Mouse (Mus musculus) adrenal gland, adult 18-20 months (tissue): Measurements from ENCODE around the gene Xylt1. TPM values are rescaled to one million over a fixed set of nuclear protein-coding genes. Genes with fewer than 3 reads are reported as not detected.
A peak's percentile ranks its signal among the peaks of the same experiment; 100 is the strongest.

Source experiments
- DNase-seq, 2 experiments: peaks; one replicate each; pipeline ENCODE4 v3.0.0; 2021 to 2022; ENCODE audit warnings: low spot score in 2 of 2
- total RNA-seq, 2 experiments: library from RNA; stranded (reverse); gene quantifications; 1 replicate in 1 of 2; 2 replicates in 1 of 2; pipeline ENCODE4 v1.2.3; 2021

Gene Xylt1
- total RNA-seq, 2 experiments from 2014 or later = 6.0 to 6.2 TPM

GRCm38 (mm10) chr7:117672121-117672591 lies 291.4 kb downstream of the Xylt1 start:
- no peak for DNase-seq

- DNase-seq = no peak
These were observed 305.6 kb downstream of the Xylt1 start for GRCm38 (mm10) chr7:117686120-117686996.

GRCm38 (mm10) chr7:117686997-117687302 lies 306.2 kb downstream of the Xylt1 start:
- no peak for DNase-seq

GRCm38 (mm10) chr7:117695612-117696011 lies 314.8 kb downstream of the Xylt1 start:
- DNase-seq = peak; percentile 7 to 26

DNA sequence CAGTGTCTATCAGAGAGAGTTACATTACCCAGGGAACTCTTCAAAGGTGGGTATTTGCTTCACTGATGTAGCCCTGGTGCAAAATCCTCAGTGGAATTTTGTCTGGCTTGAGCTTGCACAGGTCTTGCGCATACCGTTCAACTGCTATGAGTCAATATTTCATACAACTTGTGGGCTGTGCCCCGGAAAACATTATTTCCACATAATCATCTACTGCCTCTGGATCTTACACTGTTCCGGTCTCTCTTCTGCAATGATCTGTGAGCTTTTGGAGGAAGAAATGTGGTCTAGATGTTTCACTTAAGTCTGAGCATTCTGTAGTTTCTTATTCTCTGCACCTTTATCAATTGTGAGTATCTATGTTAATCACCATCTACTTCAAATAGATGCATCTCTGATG lies 316.9 kb downstream of the Xylt1 start:
- DNase-seq = no peak

DNA sequence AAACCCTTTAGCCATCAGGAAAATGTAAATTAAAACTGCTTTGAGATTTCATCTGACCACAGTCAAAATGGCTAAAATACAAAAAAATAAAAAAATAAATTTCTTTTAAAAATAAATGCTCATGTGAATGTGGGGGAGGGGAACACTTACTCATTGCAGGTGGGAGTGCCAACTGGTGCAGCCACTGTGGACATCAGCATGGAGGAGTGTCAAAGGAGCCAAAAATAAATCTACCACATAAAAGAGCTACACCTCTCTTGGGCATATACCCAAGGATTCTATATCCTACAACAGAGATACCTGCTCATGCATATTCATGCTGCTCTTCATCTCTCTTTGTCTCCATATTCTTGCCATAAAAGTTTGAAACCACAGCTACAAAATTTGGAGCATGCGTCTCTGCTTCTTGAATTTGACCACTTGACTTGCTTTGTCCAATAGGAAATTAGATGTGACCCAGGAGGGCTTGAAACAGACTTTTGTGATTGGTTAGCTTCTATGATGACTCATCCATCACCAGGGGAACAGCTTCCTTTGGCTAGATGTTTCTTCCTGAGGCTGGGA lies 317.9 kb downstream of the Xylt1 start:
- no peak for DNase-seq

DNA sequence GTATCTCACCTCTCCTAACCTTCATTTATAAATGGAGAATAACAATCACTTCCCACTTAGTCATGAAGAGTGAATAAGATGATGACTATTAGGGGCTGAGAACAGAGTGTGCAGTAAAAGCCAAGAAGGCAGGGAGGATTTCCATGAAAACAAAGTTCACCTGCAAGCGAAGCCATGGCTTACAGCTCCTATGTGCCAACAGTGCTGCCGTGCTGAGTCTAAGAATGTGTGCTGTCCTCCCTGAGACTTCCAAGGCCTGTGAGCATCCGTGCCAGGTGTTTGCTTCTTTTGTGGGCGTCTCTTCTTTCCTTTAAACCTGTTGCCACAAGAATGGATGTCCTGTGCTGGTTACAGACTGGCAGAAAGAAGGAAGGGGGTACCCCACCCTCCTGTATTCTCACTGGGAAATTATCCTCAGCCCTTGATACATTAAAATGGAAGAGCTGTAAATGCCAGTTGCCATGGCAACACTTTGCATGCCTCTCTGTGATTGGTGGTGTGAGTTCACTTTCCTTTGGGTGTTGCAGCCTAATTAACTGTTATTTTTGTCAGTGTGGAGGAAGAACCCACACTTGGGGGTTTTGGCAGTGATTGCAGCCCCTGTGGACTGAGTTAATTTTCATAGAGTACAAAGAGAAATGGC lies 318.7 kb downstream of the Xylt1 start:
- no peak for DNase-seq

DNA sequence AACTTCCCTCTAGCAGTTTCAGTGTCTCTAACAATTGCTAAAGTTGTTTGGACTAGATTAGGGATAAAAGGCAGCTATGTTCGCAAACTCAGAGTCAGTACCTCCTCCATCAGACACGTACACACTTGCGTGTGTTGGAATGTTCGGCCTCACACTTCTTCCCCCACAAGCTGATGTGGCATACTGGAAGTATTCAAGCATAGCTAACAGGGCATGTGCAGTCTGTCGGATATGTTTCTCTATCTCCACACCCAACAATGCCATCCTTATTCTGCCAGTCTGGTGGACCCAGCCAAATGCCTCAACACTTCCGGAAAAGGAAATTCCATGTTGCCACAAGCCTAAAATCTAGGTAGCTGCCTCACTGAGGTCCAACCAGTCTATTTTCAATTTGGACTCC lies 319.3 kb downstream of the Xylt1 start:
- DNase-seq = no peak

GRCm38 (mm10) chr7:117709901-117710607 lies 329.3 kb downstream of the Xylt1 start:
- no peak for DNase-seq

DNA sequence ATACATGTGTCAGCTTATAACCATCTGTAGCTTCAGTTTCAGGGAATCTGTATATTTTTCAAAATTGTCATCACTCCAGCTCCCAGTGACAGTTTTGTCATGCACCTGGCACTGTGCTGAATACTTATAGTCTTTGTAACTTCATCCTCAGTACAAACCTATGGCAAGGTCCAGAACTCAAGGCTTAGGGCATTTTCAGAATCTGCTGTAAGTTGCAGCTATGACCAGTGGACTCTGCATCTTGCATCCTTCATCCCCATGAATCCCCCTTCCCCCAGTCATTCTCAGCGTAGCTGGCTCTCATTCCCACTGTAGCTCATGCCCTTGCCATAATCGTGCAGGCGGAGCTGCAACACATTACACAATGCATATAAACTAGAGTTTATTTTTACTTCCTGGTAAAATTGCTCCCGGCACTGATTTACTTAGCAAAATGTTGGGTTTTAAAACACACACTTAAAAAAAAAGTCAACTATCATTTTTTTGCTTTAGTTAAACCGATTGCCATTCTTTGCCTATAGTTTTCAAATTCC lies 336.2 kb downstream of the Xylt1 start:
- DNase-seq = no peak

- DNase-seq = no peak
These were observed 339.6 kb downstream of the Xylt1 start for GRCm38 (mm10) chr7:117720426-117720825.
